Mouse (Mus musculus): ENCODE results near the gene Gm10645. TPM values are rescaled to one million over a fixed set of nuclear protein-coding genes. Genes with fewer than 3 reads are reported as not detected.
A peak's percentile ranks its signal among the peaks of the same experiment; 100 is the strongest.

Gm10645 gene
- 0.12 TPM in 1 of 2 replicates, not detected in the other for total RNA-seq (2015)
- total RNA-seq (2017), result not detected in 2 replicates

GRCm38 (mm10) chr8:83165931-83166867, at the start of gene Gm10645:
Gm10645 (minus strand) TSS chr8:83166170.
- ATAC-seq (replicated peaks; ENCODE audit: poor library complexity), result peak; percentile 24

- peak; percentile 95 for ATAC-seq (replicated peaks; ENCODE audit: poor library complexity)
Observed at GRCm38 (mm10) chr8:83215065-83215464, 49.1 kb upstream of the Gm10645 start.

GRCm38 (mm10) chr8:83210676-83211075, 44.7 kb upstream of the Gm10645 start:
- no peak for ATAC-seq (replicated peaks; ENCODE audit: poor library complexity)

GRCm38 (mm10) chr8:83209581-83209980, 43.6 kb upstream of the Gm10645 start:
- no peak for ATAC-seq (replicated peaks; ENCODE audit: poor library complexity)

DNA sequence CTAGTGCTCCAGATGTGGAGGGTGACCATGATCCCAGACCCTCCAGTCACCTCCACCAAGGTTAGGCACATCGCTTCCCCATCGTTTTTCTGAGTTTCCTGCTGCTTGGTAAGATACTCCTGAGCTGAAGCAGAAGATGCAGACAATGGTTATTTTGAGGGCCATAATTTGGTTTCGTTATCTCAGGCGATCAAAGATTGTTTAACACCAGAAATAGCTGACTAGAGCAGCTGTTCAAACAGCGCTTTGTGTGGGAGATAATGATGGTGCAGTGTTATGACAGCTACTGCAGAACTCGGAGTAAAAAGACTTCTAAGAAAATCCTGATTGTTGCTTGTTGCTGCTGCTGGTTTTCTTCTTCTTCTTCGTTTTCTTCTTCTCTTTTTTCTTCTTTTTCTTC, 39.9 kb upstream of the Gm10645 start:
- ATAC-seq (replicated peaks; ENCODE audit: poor library complexity), result 0 out of 2 replicates have a peak, but pooled peaks have one; percentile 39

- ATAC-seq (replicated peaks; ENCODE audit: poor library complexity), result no peak
Observed at GRCm38 (mm10) chr8:83202946-83203345, 37.0 kb upstream of the Gm10645 start.

DNA sequence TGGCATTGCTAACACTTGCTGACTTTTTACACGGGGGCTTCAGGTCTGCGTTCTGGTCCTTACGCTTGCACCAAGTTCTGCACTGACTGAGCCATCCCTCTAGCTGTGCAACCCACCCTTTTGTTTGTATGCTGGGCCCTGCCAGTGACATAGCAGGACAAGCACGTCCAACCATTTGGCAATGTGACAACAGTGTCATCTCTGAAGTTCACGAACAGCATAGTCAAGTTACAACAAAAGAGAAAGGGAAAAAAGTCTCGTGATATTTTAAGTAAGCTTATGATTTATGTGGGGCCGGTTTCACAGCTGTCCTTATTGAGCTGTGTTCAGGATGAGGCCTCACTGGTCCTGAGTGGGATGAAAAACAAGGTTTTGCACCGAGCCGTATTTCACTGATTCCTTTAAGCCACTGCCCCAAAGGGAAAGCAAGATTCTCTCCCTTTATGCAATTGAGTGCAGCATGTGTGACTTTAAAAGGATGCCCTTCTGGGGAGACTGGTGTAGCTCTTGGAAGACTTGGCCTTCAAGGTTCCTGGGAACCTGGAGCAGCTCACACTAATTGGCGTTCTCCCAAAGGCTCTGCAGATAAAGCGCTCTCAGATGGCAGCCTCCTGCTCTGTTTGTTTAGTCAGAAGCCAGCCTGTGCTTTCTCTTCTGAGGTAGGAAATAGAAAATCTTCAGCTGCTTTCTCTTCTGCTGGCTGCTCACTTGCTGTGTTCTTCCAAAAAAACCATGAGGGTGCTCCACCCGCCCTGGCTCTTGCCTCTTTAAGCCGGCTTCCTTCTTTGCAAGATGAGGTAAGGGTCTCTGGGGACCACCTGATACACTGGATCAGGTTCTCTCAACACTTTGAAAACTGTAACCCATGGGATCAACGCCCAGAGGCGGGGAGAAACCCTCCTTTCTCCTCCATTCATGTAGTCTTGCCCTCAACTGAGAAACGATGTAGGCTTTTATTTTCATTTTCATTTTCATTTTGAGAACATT, 34.5 kb upstream of the Gm10645 start:
- peak; percentile 39; the same call in 1 of the 2 replicates for ATAC-seq (replicated peaks; ENCODE audit: poor library complexity)

GRCm38 (mm10) chr8:83199715-83200114, 33.7 kb upstream of the Gm10645 start:
- peak; percentile 59 for ATAC-seq (replicated peaks; ENCODE audit: poor library complexity)

GRCm38 (mm10) chr8:83196088-83196487, 30.1 kb upstream of the Gm10645 start:
- ATAC-seq (replicated peaks; ENCODE audit: poor library complexity), result no peak

DNA sequence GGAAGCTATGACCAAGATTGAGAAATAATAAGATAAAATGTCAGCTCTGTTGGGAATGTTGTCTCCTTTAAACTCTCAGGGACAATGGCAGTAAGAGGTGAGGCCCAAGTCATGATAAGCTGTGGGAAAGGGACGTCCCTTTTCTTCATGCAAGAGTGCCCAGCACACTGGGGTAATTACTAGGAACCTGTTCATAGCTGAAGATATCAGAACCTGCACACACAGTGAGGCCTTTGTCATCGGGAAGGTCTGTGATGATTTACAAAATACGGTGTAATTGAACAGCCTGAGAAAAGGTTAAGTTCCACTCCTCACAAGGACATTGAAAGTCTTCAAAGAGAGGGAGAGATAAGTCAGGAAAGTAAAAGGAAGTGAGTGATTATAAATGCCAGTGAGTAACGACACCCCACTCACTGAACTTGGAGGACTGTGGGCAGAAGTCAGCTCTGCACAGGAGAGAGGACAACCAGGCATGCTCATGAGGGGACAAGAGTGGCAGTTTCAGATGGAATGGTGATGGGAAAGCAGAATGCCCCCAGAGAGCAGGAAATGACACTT, 23.6 kb upstream of the Gm10645 start:
- no peak for ATAC-seq (replicated peaks; ENCODE audit: poor library complexity)

GRCm38 (mm10) chr8:83187363-83187962, 21.5 kb upstream of the Gm10645 start:
- no peak for ATAC-seq (replicated peaks; ENCODE audit: poor library complexity)

DNA sequence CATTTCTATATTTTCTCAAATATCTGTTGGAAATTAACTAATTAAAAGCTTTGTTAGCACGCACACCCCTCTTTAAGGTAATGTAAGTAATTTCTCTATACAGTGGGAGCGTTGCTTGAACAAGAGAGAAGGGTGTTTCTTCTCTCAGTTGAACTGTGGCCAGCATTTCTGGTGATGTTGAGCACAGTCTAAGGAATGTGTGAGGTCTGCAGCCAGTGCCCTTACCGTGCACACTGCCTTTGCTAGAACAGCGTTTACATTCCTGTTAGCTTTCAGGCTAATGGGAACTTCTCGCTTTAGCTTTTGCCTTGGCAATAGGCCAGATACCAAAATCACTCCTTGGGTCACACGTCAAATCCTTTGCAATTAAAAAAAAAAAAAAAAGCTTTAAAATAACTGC, 20.4 kb upstream of the Gm10645 start:
- ATAC-seq (replicated peaks; ENCODE audit: poor library complexity), result no peak

GRCm38 (mm10) chr8:83182784-83183183, 16.8 kb upstream of the Gm10645 start:
- no peak for ATAC-seq (replicated peaks; ENCODE audit: poor library complexity)

DNA sequence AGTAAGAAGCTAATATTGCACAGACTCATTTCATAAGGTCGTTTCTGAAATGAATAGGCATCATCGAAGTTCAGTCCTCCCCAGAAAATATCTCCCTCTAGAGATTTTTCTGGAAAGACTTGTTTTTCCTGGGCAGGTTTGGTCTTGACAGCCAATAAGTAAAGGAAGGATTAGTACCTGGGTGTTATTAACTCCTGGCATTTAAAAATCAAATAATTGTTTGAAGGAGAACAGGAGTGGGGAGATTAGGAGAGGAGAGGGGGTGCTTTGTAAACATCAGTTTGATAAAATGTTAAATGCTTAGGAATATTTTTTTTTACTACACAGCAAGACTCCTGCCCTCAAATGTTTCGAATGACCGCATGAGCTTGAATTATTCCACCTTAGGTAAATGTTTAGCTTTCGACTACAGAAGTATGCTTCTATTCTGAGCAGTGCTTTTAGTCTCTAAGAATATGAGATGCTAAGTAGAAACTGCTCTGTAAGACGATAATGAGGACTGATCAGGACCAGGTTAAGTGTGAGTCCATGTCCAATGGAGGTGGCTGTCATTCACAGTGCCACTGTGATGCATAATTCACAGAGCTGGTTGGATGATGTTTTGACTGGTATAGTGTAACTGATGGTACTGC, 16.0 kb upstream of the Gm10645 start:
- no peak for ATAC-seq (replicated peaks; ENCODE audit: poor library complexity)

DNA sequence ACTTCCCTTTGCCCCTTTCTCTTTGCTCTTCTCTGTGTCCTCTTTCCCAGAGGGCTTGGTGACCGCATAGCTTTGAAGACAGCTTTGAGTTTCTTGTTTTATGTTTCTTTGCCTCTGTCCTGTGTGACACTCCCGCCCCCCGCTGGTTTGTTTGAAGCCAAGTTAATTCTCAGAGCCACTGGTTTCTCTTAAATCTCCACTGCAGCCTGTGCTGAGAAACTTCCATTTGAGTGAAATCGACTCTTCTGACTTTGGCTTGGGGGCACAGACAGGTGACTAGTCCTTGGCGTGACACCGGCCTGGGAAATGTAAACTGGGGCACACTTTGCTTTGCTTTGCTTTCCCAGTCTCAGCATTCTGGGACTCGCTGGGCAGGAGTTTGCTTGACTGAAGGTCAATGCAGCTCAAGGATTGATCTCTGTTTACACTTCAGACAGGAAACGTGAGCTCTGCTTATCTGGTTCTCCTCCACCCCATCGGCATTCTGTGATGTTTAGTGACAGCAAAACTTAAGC, 12.3 kb upstream of the Gm10645 start:
- ATAC-seq (replicated peaks; ENCODE audit: poor library complexity), result peak; percentile 74

DNA sequence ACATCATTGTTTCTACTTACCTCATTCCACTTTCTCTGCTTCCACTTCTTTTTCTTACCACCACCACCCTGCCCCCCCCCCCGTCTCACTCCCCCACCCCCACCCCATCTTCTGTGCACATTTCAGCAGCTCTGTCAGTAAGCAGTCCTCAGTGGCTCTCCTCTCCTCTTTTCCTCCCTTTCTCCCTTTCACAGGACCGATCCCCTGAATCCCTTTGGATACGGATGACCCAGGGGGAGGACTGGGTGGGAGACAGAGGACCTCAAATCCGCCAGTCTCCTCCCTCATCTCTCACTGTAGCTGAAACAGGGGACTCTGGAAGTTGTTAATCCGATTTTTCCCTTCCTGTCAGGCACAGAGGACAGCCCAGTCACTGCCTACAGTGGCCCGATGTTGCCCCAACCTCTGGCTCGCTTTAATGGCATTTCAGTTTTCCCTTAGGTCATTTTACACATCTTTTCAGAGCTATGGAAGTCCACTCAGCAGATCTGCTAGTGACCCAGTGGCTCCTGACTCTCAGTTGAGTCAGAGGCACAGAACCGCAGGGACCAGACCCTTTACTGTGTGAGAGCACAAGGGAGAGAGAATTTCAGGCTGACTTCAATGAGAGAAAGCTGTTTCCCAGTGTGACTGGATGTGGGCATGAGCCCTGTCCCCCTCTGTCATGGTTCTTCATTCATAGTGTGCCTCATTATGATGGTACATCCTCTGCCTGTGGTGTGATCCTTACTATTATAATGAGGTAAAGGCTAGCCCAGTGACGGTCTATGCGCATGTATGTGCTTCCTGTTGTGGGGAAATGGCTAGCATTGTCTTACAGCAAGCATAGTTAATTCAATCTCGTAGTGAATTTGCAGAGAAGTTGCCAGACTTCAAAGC, 11.6 kb upstream of the Gm10645 start:
- peak; percentile 31; the same call in 1 of the 2 replicates for ATAC-seq (replicated peaks; ENCODE audit: poor library complexity)

GRCm38 (mm10) chr8:83176785-83177184, 10.8 kb upstream of the Gm10645 start:
- ATAC-seq (replicated peaks; ENCODE audit: poor library complexity), result no peak

GRCm38 (mm10) chr8:83175680-83176079, 9.7 kb upstream of the Gm10645 start:
- no peak for ATAC-seq (replicated peaks; ENCODE audit: poor library complexity)

GRCm38 (mm10) chr8:83170894-83171293, 4.9 kb upstream of the Gm10645 start:
- no peak for ATAC-seq (replicated peaks; ENCODE audit: poor library complexity)

Measured in megakaryocyte progenitor cell, adult 5-6 weeks (primary cell).